Mouse (Mus musculus) CH12.LX (cell line): ENCODE measurements around the gene Ogfrl1. TPM values are rescaled to one million over a fixed set of nuclear protein-coding genes. Genes with fewer than 3 reads are reported as not detected.

ENCODE experiments used
- DNase-seq: peaks from one replicate; pipeline ENCODE4 v3.0.0-alpha.2; 2013; ENCODE audit errors: extremely low read depth
- H3K27ac ChIP-seq: 2 replicates; pipeline ENCODE4 v1.5.1; 2012; ENCODE audit warnings: low read depth, mild to moderate bottlenecking, control low read depth, moderate library complexity; ENCODE audit not compliant: insufficient read depth
- H3K27me3 ChIP-seq: replicated peaks from 2 replicates; pipeline ENCODE3; 2012; ENCODE audit warnings: inconsistent platforms
- H3K36me3 ChIP-seq, 2 experiments: replicated peaks in 1 of 2; 2 replicates each; pipeline versions ENCODE3 to v1.6.1; 2012; ENCODE audit warnings: inconsistent platforms in 1 of 2, low read length in 1 of 2, mild to moderate bottlenecking in 1 of 2, mixed read lengths in 1 of 2, moderate library complexity in 1 of 2; ENCODE audit not compliant: control insufficient read depth in 1 of 2, insufficient read depth in 1 of 2
- H3K4me1 ChIP-seq, 2 experiments: 2 replicates each; pipeline ENCODE4 v1.6.1; 2012; ENCODE audit warnings: inconsistent platforms in 1 of 2, moderate library complexity in 1 of 2; ENCODE audit not compliant: insufficient read depth in 2 of 2, control insufficient read depth in 1 of 2
- H3K4me2 ChIP-seq: 2 replicates; pipeline ENCODE4 v1.6.1; 2012; ENCODE audit warnings: low read depth, mild to moderate bottlenecking, control low read depth; ENCODE audit not compliant: poor library complexity, insufficient read depth, severe bottlenecking
- H3K4me3 ChIP-seq, 3 experiments: fragments of 150-350 bp in 1 of 3; sonication (generic) in 1 of 3; replicated peaks in 1 of 3; 2 replicates each; pipeline versions ENCODE3 to v1.5.1; 2011 to 2012; ENCODE audit warnings: low read depth in 2 of 3, low read length in 2 of 3, mild to moderate bottlenecking in 2 of 3, moderate library complexity in 2 of 3, control low read depth in 1 of 3, improper control_type of control experiment in 1 of 3, inconsistent platforms in 1 of 3, mixed read lengths in 1 of 3; ENCODE audit not compliant: poor library complexity in 1 of 3
- H3K79me2 ChIP-seq: replicated peaks from 2 replicates; pipeline ENCODE4 v1.6.1; 2012; ENCODE audit warnings: mild to moderate bottlenecking, moderate library complexity; ENCODE audit not compliant: control insufficient read depth, poor library complexity, insufficient read depth, severe bottlenecking; ENCODE audit errors: extremely low read depth
- H3K9ac ChIP-seq: 2 replicates; pipeline ENCODE4 v1.6.1; 2012; ENCODE audit warnings: low read depth, mild to moderate bottlenecking, control low read depth, moderate library complexity; ENCODE audit not compliant: insufficient read depth
- H3K9me3 ChIP-seq: replicated peaks from 2 replicates; pipeline ENCODE3; 2012; ENCODE audit warnings: low read length, inconsistent platforms, mixed read lengths
- CHD1 ChIP-seq: IDR thresholded peaks from 2 replicates; pipeline ENCODE4 v1.6.1; 2012; ENCODE audit warnings: low read depth, low read length, improper control_type of control experiment, inconsistent platforms
- ELF1 ChIP-seq: IDR thresholded peaks from 2 replicates; pipeline ENCODE4 v1.6.1; 2014; ENCODE audit warnings: low read depth, mild to moderate bottlenecking, inconsistent platforms, low read length, improper control_type of control experiment
- EP300 ChIP-seq: IDR thresholded peaks from 2 replicates; pipeline ENCODE4 v1.6.1; 2011; ENCODE audit warnings: low read length, improper control_type of control experiment
- GABPA ChIP-seq: IDR thresholded peaks from 2 replicates; pipeline ENCODE4 v1.6.1; 2012; ENCODE audit warnings: low read depth, low read length, improper control_type of control experiment, inconsistent platforms; ENCODE audit not compliant: insufficient replicate concordance
- HCFC1 ChIP-seq: IDR thresholded peaks from 2 replicates; pipeline ENCODE4 v1.6.1; 2012; ENCODE audit warnings: low read depth, mild to moderate bottlenecking, inconsistent platforms, low read length, improper control_type of control experiment
- IRF4 ChIP-seq: IDR thresholded peaks from 2 replicates; pipeline ENCODE4 v1.6.1; 2014; ENCODE audit warnings: low read depth, mild to moderate bottlenecking, inconsistent platforms, low read length, improper control_type of control experiment
- MAZ ChIP-seq: IDR thresholded peaks from 2 replicates; pipeline ENCODE4 v1.6.1; 2012; ENCODE audit warnings: low read depth, mild to moderate bottlenecking, inconsistent platforms, low read length, improper control_type of control experiment, moderate library complexity
- MXI1 ChIP-seq: IDR thresholded peaks from 2 replicates; pipeline ENCODE4 v1.6.1; 2011; ENCODE audit warnings: mild to moderate bottlenecking, low read depth, low read length, improper control_type of control experiment
- NELFE ChIP-seq: IDR thresholded peaks from 2 replicates; pipeline ENCODE4 v1.6.1; 2011; ENCODE audit warnings: low read depth, low read length, improper control_type of control experiment
- PAX5 ChIP-seq: IDR thresholded peaks from 2 replicates; pipeline ENCODE4 v1.6.1; 2012; ENCODE audit warnings: low read length, inconsistent platforms, mixed read lengths
- POLR2A ChIP-seq: IDR thresholded peaks from 2 replicates; pipeline ENCODE4 v1.6.1; 2011; ENCODE audit warnings: low read depth, mild to moderate bottlenecking, improper control_type of control experiment, low read length
- SIN3A ChIP-seq: IDR thresholded peaks from 2 replicates; pipeline ENCODE4 v1.6.1; 2012; ENCODE audit warnings: low read length, improper control_type of control experiment, inconsistent platforms
- USF1 ChIP-seq: IDR thresholded peaks from 2 replicates; pipeline ENCODE4 v1.6.1; 2014; ENCODE audit warnings: low read depth, mild to moderate bottlenecking, inconsistent platforms, low read length, improper control_type of control experiment
- USF2 ChIP-seq: conservative IDR thresholded peaks from 2 replicates; pipeline ENCODE4 v1.6.1; 2011; ENCODE audit warnings: low read depth, low read length, improper control_type of control experiment
- ZKSCAN1 ChIP-seq: IDR thresholded peaks from 2 replicates; pipeline ENCODE4 v1.6.1; 2012; ENCODE audit warnings: low read depth, inconsistent platforms, low read length, improper control_type of control experiment, borderline replicate concordance
- ZMIZ1 ChIP-seq: IDR thresholded peaks from 2 replicates; pipeline ENCODE4 v1.6.1; 2012; ENCODE audit warnings: low read depth, mild to moderate bottlenecking, inconsistent platforms, low read length, improper control_type of control experiment
- ZNF384 ChIP-seq: IDR thresholded peaks from 2 replicates; pipeline ENCODE4 v1.6.1; 2012; ENCODE audit warnings: low read depth, low read length, improper control_type of control experiment, inconsistent platforms
- dilution Hi-C: fragments of 300-500 bp; cut with MboI; formaldehyde crosslinking; loops from 2 replicates; pipeline ENCODE4 v1.14.3; 2020; ENCODE audit warnings: low sequenced_read_pairs; ENCODE audit not compliant: extremely low pct_unique_long_range_greater_than_20kb, extremely low pct_ligation_motif_present
- in situ Hi-C: fragments of 300-500 bp; cut with MboI; formaldehyde crosslinking; loops from 3 replicates; pipeline ENCODE4 v1.14.3; 2019; ENCODE audit warnings: low sequenced_read_pairs, low pct_ligation_motif_present, low pct_unique_long_range_greater_than_20kb, mixed read lengths
- polyA plus RNA-seq: library from polyadenylated mRNA; unstranded; fragments of >175 nt; gene quantifications from 2 replicates; pipeline ENCODE4 v1.2.1, GENCODE M21; 2012; ENCODE audit warnings: low read depth; ENCODE audit not compliant: insufficient read length
- total RNA-seq, 2 experiments: library from RNA; depleted of rRNA; stranded (reverse); fragments of 300-350 nt in 1 of 2; fragments of >200 nt in 1 of 2; gene quantifications; 2 replicates each; pipeline ENCODE4 v1.2.3; 2012 to 2014

Ogfrl1 gene
- total and polyA plus RNA-seq, 3 experiments: not detected

- no peak overlapping the region for H3K27ac ChIP-seq
- H3K4me3 ChIP-seq: no peak overlapping the region
- no peaks in the 10 kb centered on the region for H3K79me2 ChIP-seq
- dilution Hi-C loops (no loop called here), in situ Hi-C loops (no loop called here)
- H3K4me1 ChIP-seq: no peaks in the 10 kb centered on the region
- no peaks in the 10 kb centered on the region for H3K36me3 ChIP-seq
- H3K27me3 ChIP-seq: no peaks in the 10 kb centered on the region
- no peak for DNase-seq
- no peak overlapping the region for H3K4me2 ChIP-seq
- H3K9me3 ChIP-seq: no peaks in the 10 kb centered on the region
- no peak for TF ChIP-seq USF2
- no peak for TF ChIP-seq NELFE
- TF ChIP-seq GABPA: no peak
- TF ChIP-seq HCFC1: no peak
- no peak for TF ChIP-seq POLR2A
- no peak for TF ChIP-seq ZKSCAN1
- TF ChIP-seq ELF1: no peak
- TF ChIP-seq USF1: no peak
- no peak for TF ChIP-seq ZMIZ1
- TF ChIP-seq PAX5: no peak
- TF ChIP-seq CHD1: no peak
- TF ChIP-seq SIN3A: no peak
- no peak overlapping the region for H3K9ac ChIP-seq
These were observed 36.0 kb upstream of the Ogfrl1 start for GRCm38 (mm10) chr1:23433612-23434011.

GRCm38 (mm10) chr1:23426447-23426846, 28.9 kb upstream of the Ogfrl1 start:
- H3K9me3 ChIP-seq: peaks cover 11% of the 10 kb centered on the region
- no peaks in the 10 kb centered on the region for H3K79me2 ChIP-seq
- H3K9ac ChIP-seq: no peak overlapping the region
- H3K36me3 ChIP-seq: no peaks in the 10 kb centered on the region
- no peak overlapping the region for H3K4me3 ChIP-seq
- no peak for TF ChIP-seq ZNF384
- no peak for TF ChIP-seq POLR2A
- no peak for TF ChIP-seq MAZ
- no peaks in the 10 kb centered on the region for H3K4me1 ChIP-seq
- no peaks in the 10 kb centered on the region for H3K27me3 ChIP-seq
- DNase-seq: no peak
- no peak overlapping the region for H3K4me2 ChIP-seq
- dilution Hi-C loops (no loop called here), in situ Hi-C loops (no loop called here)
- H3K27ac ChIP-seq: no peak overlapping the region

- H3K9ac ChIP-seq: no peak overlapping the region
- in situ Hi-C loops (no loop called here), dilution Hi-C loops (no loop called here)
- peaks cover 0 to 7% of the 10 kb centered on the region in 2 experiments; a peak in 2 of 4 replicates for H3K4me1 ChIP-seq
- DNase-seq: peak; percentile 28
- no peaks in the 10 kb centered on the region for H3K27me3 ChIP-seq
- H3K4me2 ChIP-seq: no peak overlapping the region
- no peak overlapping the region for H3K4me3 ChIP-seq
- peaks cover 2% of the 10 kb centered on the region for H3K9me3 ChIP-seq
- H3K36me3 ChIP-seq: no peaks in the 10 kb centered on the region
- no peak overlapping the region for H3K27ac ChIP-seq
- TF ChIP-seq MXI1 (no peak), PAX5 (no peak), EP300 (0 out of 2 replicates have a peak, but pooled peaks have one; percentile 17), HCFC1 (no peak), IRF4 (0 out of 2 replicates have a peak, but pooled peaks have one; percentile 28), POLR2A (no peak), ZNF384 (no peak), ELF1 (no peak)
- H3K79me2 ChIP-seq: no peaks in the 10 kb centered on the region
These were observed 21.4 kb upstream of the Ogfrl1 start for GRCm38 (mm10) chr1:23418941-23419340.
